ENCODE assay signal across 14 mouse cellular contexts in the genomic region with DNA sequence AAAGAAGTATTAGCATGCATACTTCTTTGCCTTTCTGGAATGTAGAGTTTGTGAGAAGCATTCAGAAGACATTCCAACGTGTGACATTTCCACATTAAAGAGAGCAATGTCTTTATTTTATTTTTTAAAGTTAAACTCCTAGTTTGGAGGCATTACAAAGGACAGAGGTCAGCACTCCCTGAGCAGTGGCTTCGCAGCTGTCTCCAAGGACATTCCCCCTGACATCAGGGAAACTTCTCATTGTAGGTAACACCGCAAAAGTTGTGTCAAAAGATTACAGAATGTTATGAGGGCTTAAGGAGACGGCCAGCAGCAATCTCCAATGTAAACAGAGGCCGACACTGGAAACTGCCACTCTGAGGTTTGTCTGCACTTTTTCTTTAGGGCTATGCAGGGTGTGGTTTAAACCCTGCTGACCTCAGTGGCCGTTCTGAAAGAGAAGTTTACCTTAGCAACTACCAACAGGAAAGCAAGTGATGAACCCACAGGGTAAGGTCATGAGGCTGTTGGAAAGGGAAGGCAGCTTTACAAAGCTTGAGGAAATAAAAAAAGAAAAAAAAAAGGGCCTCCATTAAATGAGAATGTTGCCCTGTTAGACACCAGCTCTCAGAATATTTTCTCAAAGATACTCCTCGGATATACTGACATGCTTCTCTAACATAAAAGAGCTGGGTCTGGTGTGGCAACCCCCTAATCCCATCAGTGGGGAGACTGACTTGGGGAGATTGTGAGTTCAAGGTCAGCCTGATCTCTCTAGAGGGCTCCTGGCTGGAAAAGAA. TPM values are rescaled to one million over a fixed set of nuclear protein-coding genes. Genes with fewer than 3 reads are reported as not detected.
DNase-seq lines count a peak whose midpoint lies in the region; ATAC-seq lines count a peak whose summit lies in the region.
"Had no signal": no experiment of that assay in that cellular context is flagged by ENCODE, and none has a peak within 500 bp of the region (broad histone marks: within the 10 kb centered on the region; RNA-seq: fewer than 3 reads in every experiment).

No protein-coding gene starts in this region.

- no peaks in the 10 kb centered on the region for H3K9me3 ChIP-seq in hindbrain, embryonic 11.5 days (ENCODE audit: control insufficient read depth, low read length)
- no peaks in the 10 kb centered on the region for H3K9me3 ChIP-seq in hindbrain, embryonic 16.5 days (ENCODE audit: control insufficient read depth, low read length)
- H3K9me3 ChIP-seq in midbrain, embryonic 15.5 days: no peaks in the 10 kb centered on the region
- H3K9me3 ChIP-seq: embryonic facial prominence, embryonic 15.5 days; liver, embryonic 15.5 days had no signal

- no peaks in the 10 kb centered on the region for H3K27me3 ChIP-seq in hindbrain, embryonic 11.5 days (ENCODE audit: control insufficient read depth, insufficient read depth, low read length)
- no peaks in the 10 kb centered on the region for H3K27me3 ChIP-seq in hindbrain, embryonic 16.5 days (replicated peaks; ENCODE audit: control insufficient read depth, insufficient read depth, low read length)
- no peaks in the 10 kb centered on the region for H3K27me3 ChIP-seq in midbrain, embryonic 15.5 days (replicated peaks)
- H3K27me3 ChIP-seq: embryonic facial prominence, embryonic 15.5 days; liver, embryonic 15.5 days had no signal

- ATAC-seq in hindbrain, embryonic 11.5 days (ENCODE audit: low FRiP score): no peak
- ATAC-seq in hindbrain, embryonic 16.5 days: no peak
- ATAC-seq in granulocyte monocyte progenitor cell, adult 5-6 weeks (replicated peaks; ENCODE audit: poor library complexity, severe bottlenecking): peak; percentile 69
- peak; percentile 37; the same call in 1 of the 2 replicates for ATAC-seq in midbrain, embryonic 15.5 days (replicated peaks)

- H3K9ac ChIP-seq in hindbrain, embryonic 11.5 days (ENCODE audit: low read depth, low read length): no peak overlapping the region
- H3K9ac ChIP-seq in hindbrain, embryonic 16.5 days (ENCODE audit: low read depth, low read length): no peak overlapping the region
- H3K9ac ChIP-seq in midbrain, embryonic 15.5 days: no peak overlapping the region
- H3K9ac ChIP-seq: embryonic facial prominence, embryonic 15.5 days; liver, embryonic 15.5 days had no signal

- DNase-seq in hindbrain, embryonic 11.5 days (ENCODE audit: low spot score): peak; percentile 4
- peak; percentile 2 for DNase-seq in ZHBTc4 (ENCODE audit: low read depth, low spot score)
- DNase-seq in left cerebral cortex, adult 9 months (ENCODE audit: low spot score in 2 of 2): no peak
- no peak for DNase-seq in layer of hippocampus, postnatal 10 days (ENCODE audit: low spot score in 2 of 2)
- DNase-seq: cerebellum, adult 8-10 months; heart, postnatal 36 days; kidney, postnatal 36 days; right cerebral cortex, postnatal 25 days; thymus, postnatal 4 days had no signal

- peak overlapping the region; percentile 49 for H3K27ac ChIP-seq in hindbrain, embryonic 11.5 days (ENCODE audit: low read depth, low read length)
- H3K27ac ChIP-seq in hindbrain, embryonic 16.5 days (ENCODE audit: low read depth, low read length): no peak overlapping the region
- peak overlapping the region; percentile 67 for H3K27ac ChIP-seq in midbrain, embryonic 15.5 days
- H3K27ac ChIP-seq: embryonic facial prominence, embryonic 15.5 days; liver, embryonic 15.5 days had no signal

- no peak overlapping the region for H3K4me3 ChIP-seq in hindbrain, embryonic 11.5 days (ENCODE audit: low read depth, low read length)
- H3K4me3 ChIP-seq in hindbrain, embryonic 16.5 days (ENCODE audit: low read length): no peak overlapping the region
- H3K4me3 ChIP-seq in midbrain, embryonic 15.5 days: no peak overlapping the region
- H3K4me3 ChIP-seq: embryonic facial prominence, embryonic 15.5 days; liver, embryonic 15.5 days had no signal

- 46% methylated on average over 7 of the region's 7 CpGs for WGBS in hindbrain, embryonic 11.5 days
- WGBS in hindbrain, embryonic 16.5 days: 46% methylated on average over 7 of the region's 7 CpGs
- 39% methylated on average over 7 of the region's 7 CpGs for WGBS in midbrain, embryonic 15.5 days

- no peaks in the 10 kb centered on the region for H3K4me1 ChIP-seq in hindbrain, embryonic 11.5 days (replicated peaks; ENCODE audit: control insufficient read depth, insufficient read depth, low read length)
- peaks cover 3% of the 10 kb centered on the region for H3K4me1 ChIP-seq in hindbrain, embryonic 16.5 days (ENCODE audit: control insufficient read depth, insufficient read depth, low read depth, low read length)
- peaks cover 6% of the 10 kb centered on the region; the same call in 1 of the 2 replicates for H3K4me1 ChIP-seq in midbrain, embryonic 15.5 days
- H3K4me1 ChIP-seq: embryonic facial prominence, embryonic 15.5 days; liver, embryonic 15.5 days had no signal

- H3K4me2 ChIP-seq in hindbrain, embryonic 11.5 days (replicated peaks; ENCODE audit: low read depth, low read length): no peak overlapping the region
- H3K4me2 ChIP-seq in hindbrain, embryonic 16.5 days (ENCODE audit: low read length): no peak overlapping the region
- H3K4me2 ChIP-seq in midbrain, embryonic 15.5 days: no peak overlapping the region
- H3K4me2 ChIP-seq: embryonic facial prominence, embryonic 15.5 days; liver, embryonic 15.5 days had no signal

- no peaks in the 10 kb centered on the region for H3K36me3 ChIP-seq in hindbrain, embryonic 11.5 days (ENCODE audit: control insufficient read depth, insufficient read depth, low read length)
- no peaks in the 10 kb centered on the region for H3K36me3 ChIP-seq in hindbrain, embryonic 16.5 days (ENCODE audit: control insufficient read depth, insufficient read depth, low read length)
- H3K36me3 ChIP-seq in midbrain, embryonic 15.5 days (replicated peaks): no peaks in the 10 kb centered on the region
- H3K36me3 ChIP-seq: embryonic facial prominence, embryonic 15.5 days; liver, embryonic 15.5 days had no signal

RNA-seq across cellular contexts. Expression of a gene that starts 60.0 kb away (rescaled TPM):
- 1.1 and 1.5 TPM in 2 replicates for polyA plus RNA-seq in hindbrain, embryonic 11.5 days (2014; fragmentation: Nextera tagmentation; extraction: Ambion mirVana)
- polyA plus RNA-seq in hindbrain, embryonic 16.5 days (2015; fragmentation: Nextera tagmentation; extraction: Ambion mirVana): 2.5 and 2.6 TPM in 2 replicates
- total RNA-seq in granulocyte monocyte progenitor cell, adult 5-6 weeks (2014; fragmentation: Nextera tagmentation): not detected in 2 replicates
- 0.04 TPM in 1 of 2 replicates, not detected in the other for total RNA-seq in granulocyte monocyte progenitor cell, adult 5-6 weeks (2017)
- polyA plus RNA-seq in midbrain, embryonic 15.5 days (2015; fragmentation: Nextera tagmentation; extraction: Ambion mirVana): 2.9 and 3.2 TPM in 2 replicates
- 1 to 10 TPM; 2.8 to 3.9 TPM for total RNA-seq in layer of hippocampus, postnatal 10 days (2021)

Comparison
In these comparisons a context has a peak if more than half of its experiments do, and no peak if none do; other contexts are left out.
1. ATAC-seq: peak in granulocyte monocyte progenitor cell, adult 5-6 weeks (single experiment) and midbrain, embryonic 15.5 days (single experiment); none in hindbrain, embryonic 11.5 days (single experiment) and hindbrain, embryonic 16.5 days (single experiment).
2. DNase-seq: peak in hindbrain, embryonic 11.5 days (single experiment) and ZHBTc4 (single experiment); none in left cerebral cortex, adult 9 months (0 of 2) and layer of hippocampus, postnatal 10 days (0 of 2).